Mouse (Mus musculus) intestine, embryonic 16.5 days (tissue): ENCODE measurements around the gene Stat4. TPM values are rescaled to one million over a fixed set of nuclear protein-coding genes. Genes with fewer than 3 reads are reported as not detected.
A peak's percentile ranks its signal among the peaks of the same experiment; 100 is the strongest.

Experiments
- ATAC-seq: fragments of 200-750 bp; cut with Nextera tagmentation; 2 replicates; pipeline ENCODE4 v1.8.0; 2017; ENCODE audit warnings: moderate TSS enrichment, moderate library complexity
- H3K27ac ChIP-seq: fragments of 300-500 bp; sonication (generic); 2 replicates; pipeline ENCODE4 v1.5.1; 2014; ENCODE audit warnings: mild to moderate bottlenecking, low read length
- H3K27me3 ChIP-seq: fragments of 300-500 bp; sonication (generic); replicated peaks from 2 replicates; pipeline ENCODE4 v1.6.1; 2014; ENCODE audit warnings: low read length, control low read depth, mixed read lengths; ENCODE audit not compliant: control insufficient read depth, insufficient read depth
- H3K36me3 ChIP-seq: fragments of 300-500 bp; sonication (generic); 2 replicates; pipeline ENCODE4 v1.6.1; 2014; ENCODE audit warnings: low read length, control low read depth; ENCODE audit not compliant: control insufficient read depth, insufficient read depth
- H3K4me1 ChIP-seq: fragments of 300-500 bp; sonication (generic); 2 replicates; pipeline ENCODE4 v1.6.1; 2014; ENCODE audit warnings: low read length, control low read depth, mixed read lengths; ENCODE audit not compliant: control insufficient read depth, insufficient read depth
- H3K4me2 ChIP-seq: fragments of 300-500 bp; sonication (generic); 2 replicates; pipeline ENCODE4 v1.6.1; 2014; ENCODE audit warnings: low read depth, low read length, control low read depth
- H3K4me3 ChIP-seq: fragments of 300-500 bp; sonication (generic); 2 replicates; pipeline ENCODE4 v1.5.1; 2014; ENCODE audit warnings: mild to moderate bottlenecking, low read length
- H3K9ac ChIP-seq: fragments of 300-500 bp; sonication (generic); 2 replicates; pipeline ENCODE4 v1.6.1; 2014; ENCODE audit warnings: low read depth, low read length
- H3K9me3 ChIP-seq: fragments of 300-500 bp; sonication (generic); 2 replicates; pipeline ENCODE4 v1.6.1; 2016; ENCODE audit warnings: low read length, control low read depth; ENCODE audit not compliant: control insufficient read depth
- WGBS: fragments of 180-500 bp; shearing (Covaris S2); extraction: QIAGEN DNeasy Blood & Tissue Kit; methylation state at CpG from one replicate; pipeline ENCODE4 v1.1.7; 2014; 5-methylcytosine and 5-hydroxymethylcytosine counted together
- polyA plus RNA-seq: library from polyadenylated mRNA; unstranded; fragments of >200 nt; fragmentation: Nextera tagmentation; extraction: Ambion mirVana; gene quantifications from 2 replicates; pipeline ENCODE4 v1.2.1, GENCODE M21; 2015

The Stat4 gene
- polyA plus RNA-seq, 1 experiment from 2014 or later, result 1.5 TPM

DNA sequence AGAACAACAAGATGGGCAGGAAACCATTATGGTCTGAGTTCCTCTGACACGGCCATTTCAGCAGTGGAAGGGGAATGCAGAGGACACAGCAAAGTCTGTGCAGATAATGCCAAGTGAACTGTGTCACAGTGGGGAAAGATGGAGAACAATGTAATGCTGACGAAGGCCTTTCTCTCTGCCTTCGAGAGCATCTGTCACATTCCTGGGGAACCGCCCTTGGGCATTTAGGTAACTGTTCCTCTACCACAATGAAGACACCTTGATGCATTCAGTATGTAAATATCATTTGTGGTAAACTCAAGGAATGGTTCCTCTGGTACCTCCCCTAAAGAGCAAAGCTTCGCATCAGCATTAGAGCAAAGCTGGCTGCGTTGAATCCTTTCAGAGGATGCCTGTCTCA, 140.4 kb downstream of the Stat4 start:
- WGBS, result 92% methylated on average over 6 of the region's 6 CpGs
- Histone ChIP-seq H3K27me3 (no peaks in the 10 kb centered on the region), H3K27ac (no peak overlapping the region), H3K9me3 (no peaks in the 10 kb centered on the region), H3K4me1 (no peaks in the 10 kb centered on the region), H3K4me2 (no peak overlapping the region), H3K36me3 (peaks cover 8% of the 10 kb centered on the region; the same call in 1 of the 2 replicates), H3K9ac (no peak overlapping the region), H3K4me3 (no peak overlapping the region)
- ATAC-seq, result no peak

DNA sequence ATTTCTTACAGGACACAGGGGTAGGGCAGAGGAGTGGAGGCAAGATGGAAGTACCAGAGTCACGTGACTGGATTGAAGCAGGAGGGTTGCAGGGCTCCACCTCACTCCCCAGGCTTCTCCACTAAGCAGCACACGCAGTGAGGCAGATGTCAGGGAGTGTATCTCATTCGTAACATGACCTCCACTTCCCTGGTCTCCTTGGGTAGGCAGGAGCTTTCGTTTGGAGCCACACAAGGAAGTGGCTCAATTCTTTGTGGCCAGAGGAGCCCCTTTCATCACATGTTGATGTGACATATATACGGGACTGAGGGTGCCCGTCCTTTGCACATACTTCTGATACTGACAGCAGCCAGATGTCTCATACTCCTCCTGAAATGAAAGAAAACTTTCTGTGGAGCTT, 142.8 kb downstream of the Stat4 start:
- Histone ChIP-seq H3K4me1 (no peaks in the 10 kb centered on the region), H3K4me3 (no peak overlapping the region), H3K27ac (no peak overlapping the region), H3K9me3 (no peaks in the 10 kb centered on the region), H3K9ac (no peak overlapping the region), H3K4me2 (no peak overlapping the region), H3K27me3 (no peaks in the 10 kb centered on the region), H3K36me3 (peaks cover 8% of the 10 kb centered on the region; the same call in 1 of the 2 replicates)
- ATAC-seq, result no peak
- 63% methylated on average over 6 of the region's 6 CpGs for WGBS

DNA sequence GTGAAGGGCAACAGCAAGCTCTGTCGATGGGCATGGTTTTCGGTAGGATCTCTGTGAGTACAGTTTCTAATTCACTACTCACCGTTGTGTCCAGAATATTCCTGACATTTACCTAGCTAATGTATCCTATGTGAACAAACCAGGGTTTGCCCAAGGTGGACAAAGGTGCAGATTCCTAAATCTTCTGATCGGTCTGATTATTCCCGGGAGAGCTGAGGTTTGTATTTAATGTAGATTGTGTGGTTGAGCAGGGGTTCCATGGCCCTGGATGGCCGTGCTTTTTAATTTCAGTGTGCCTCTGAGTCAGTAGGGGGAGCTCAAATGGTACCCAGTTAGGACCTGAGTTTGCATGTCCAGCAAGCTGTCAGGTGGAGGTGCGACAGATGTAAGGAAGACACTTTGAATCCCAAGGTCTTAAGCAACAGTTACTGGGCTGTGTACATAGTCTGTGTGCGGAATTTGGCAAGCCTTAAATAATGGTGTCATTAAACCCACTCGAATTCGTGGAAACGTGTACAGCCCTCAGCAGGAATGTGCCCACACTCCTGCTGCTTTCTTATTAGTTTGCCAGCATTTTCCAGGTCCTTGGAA, 144.9 kb downstream of the Stat4 start:
- WGBS, result 79% methylated on average over 11 of the region's 11 CpGs
- Histone ChIP-seq H3K27ac (no peak overlapping the region), H3K4me2 (no peak overlapping the region), H3K27me3 (no peaks in the 10 kb centered on the region), H3K36me3 (peaks cover under 1% of the 10 kb centered on the region; the same call in 1 of the 2 replicates), H3K9ac (no peak overlapping the region), H3K4me3 (no peak overlapping the region), H3K4me1 (no peaks in the 10 kb centered on the region), H3K9me3 (no peaks in the 10 kb centered on the region)
- no peak for ATAC-seq

DNA sequence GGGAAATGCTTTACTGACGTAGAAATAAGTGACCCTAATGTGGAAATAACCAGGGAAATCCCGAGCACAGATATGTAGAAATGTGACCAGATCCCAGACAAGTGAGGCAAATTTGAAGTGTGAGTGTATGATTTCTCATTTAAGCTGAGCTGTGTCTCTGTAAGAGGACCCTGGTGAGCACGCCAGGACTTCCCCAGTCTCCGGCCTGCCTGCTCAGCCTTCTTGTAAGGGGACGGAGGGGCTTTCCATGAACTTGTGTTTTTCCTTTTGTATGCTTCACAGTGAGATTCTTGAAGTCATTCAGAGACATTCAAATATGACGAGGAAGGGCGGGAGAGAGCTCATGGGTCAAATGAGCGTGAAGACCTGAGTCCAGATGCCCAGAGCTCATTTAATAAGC, 146.3 kb downstream of the Stat4 start:
- H3K4me2 ChIP-seq, result no peak overlapping the region
- H3K9ac ChIP-seq, result no peak overlapping the region
- H3K36me3 ChIP-seq, result 0 out of 2 replicates have a peak, but pooled peaks cover 3% of the 10 kb centered on the region
- H3K9me3 ChIP-seq, result no peaks in the 10 kb centered on the region
- no peak for ATAC-seq
- no peak overlapping the region for H3K4me3 ChIP-seq
- no peak overlapping the region for H3K27ac ChIP-seq
- WGBS, result 90% methylated on average over 8 of the region's 8 CpGs
- H3K27me3 ChIP-seq, result no peaks in the 10 kb centered on the region
- no peaks in the 10 kb centered on the region for H3K4me1 ChIP-seq

DNA sequence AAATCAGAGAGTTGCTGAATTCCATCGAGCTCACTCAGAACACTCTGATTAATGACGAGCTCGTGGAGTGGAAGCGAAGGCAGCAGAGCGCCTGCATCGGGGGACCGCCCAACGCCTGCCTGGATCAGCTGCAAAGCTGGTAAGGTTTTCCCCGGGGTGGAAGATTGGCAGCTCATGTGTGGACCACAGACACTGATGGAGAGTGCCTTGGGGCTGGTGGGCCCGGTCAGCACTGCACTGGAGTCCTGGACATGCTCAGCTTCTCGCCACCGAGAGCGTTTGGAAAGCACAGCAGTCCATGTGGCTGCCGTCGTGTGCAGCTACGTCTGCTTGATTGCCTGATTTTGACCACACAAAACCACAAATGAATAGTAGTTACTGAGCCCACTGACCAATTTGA, 150.3 kb downstream of the Stat4 start:
- H3K36me3 ChIP-seq, result 0 out of 2 replicates have a peak, but pooled peaks cover 3% of the 10 kb centered on the region
- H3K4me3 ChIP-seq, result no peak overlapping the region
- H3K9ac ChIP-seq, result no peak overlapping the region
- no peaks in the 10 kb centered on the region for H3K27me3 ChIP-seq
- no peak overlapping the region for H3K27ac ChIP-seq
- 0 out of 2 replicates have a peak, but pooled peaks cover 5% of the 10 kb centered on the region for H3K4me1 ChIP-seq
- no peak for ATAC-seq
- WGBS, result 78% methylated on average over 16 of the region's 16 CpGs
- no peak overlapping the region for H3K4me2 ChIP-seq
- H3K9me3 ChIP-seq, result no peaks in the 10 kb centered on the region

DNA sequence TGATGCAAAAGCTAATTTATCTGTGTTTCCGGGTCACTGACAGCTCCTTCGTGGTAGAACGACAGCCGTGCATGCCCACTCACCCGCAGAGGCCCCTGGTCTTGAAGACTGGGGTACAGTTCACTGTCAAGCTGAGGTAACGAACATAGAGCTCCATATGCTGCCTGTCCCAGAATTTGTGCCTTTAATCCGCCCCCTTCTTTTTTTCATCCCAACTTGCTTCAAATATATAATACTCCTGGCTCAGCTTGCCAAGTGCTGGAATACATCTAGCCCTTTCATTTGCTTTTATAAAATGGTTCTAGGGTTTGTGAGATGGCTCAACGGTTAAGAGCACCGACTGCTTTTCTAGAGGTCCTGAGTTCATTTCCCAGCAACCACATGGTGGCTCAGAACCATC, 153.6 kb downstream of the Stat4 start:
- no peak overlapping the region for H3K4me2 ChIP-seq
- WGBS, result 83% methylated on average over 9 of the region's 9 CpGs

DNA sequence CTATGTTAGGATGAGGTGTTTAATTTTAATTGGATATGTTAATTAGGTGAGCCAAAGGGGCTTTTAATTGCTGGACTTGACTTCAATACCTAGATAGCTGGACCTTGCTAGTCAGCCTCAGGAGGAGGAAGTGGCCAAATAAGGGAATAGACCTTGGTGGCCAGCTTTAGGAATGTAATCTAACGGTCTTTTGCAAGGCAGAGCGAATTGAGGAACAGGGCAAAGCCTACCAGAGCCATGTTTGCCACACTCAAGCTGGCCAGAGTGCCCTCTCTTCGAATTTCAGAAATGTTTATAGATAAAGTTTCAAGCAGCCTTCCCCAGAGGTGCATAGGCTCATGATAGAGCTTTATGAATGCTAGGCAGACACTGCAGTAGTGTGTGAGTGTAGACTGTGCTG, 154.5 kb downstream of the Stat4 start:
- peaks cover 7% of the 10 kb centered on the region; the same call in 1 of the 2 replicates for H3K4me1 ChIP-seq
- H3K9me3 ChIP-seq, result no peaks in the 10 kb centered on the region
- no peak overlapping the region for H3K9ac ChIP-seq
- peaks cover 6% of the 10 kb centered on the region; the same call in 1 of the 2 replicates for H3K36me3 ChIP-seq
- no peak for ATAC-seq
- H3K27me3 ChIP-seq, result no peaks in the 10 kb centered on the region
- no peak overlapping the region for H3K4me2 ChIP-seq
- WGBS, result 60% methylated on average over 3 of the region's 3 CpGs
- H3K27ac ChIP-seq, result no peak overlapping the region
- no peak overlapping the region for H3K4me3 ChIP-seq

More for the DNA sequence above, 153.6 kb downstream of the Stat4 start:
- H3K4me1 ChIP-seq, result peaks cover 7% of the 10 kb centered on the region; the same call in 1 of the 2 replicates
- no peak for ATAC-seq
- no peak overlapping the region for H3K4me3 ChIP-seq
- no peak overlapping the region for H3K9ac ChIP-seq
- no peak overlapping the region for H3K27ac ChIP-seq
- no peaks in the 10 kb centered on the region for H3K9me3 ChIP-seq
- H3K36me3 ChIP-seq, result peaks cover 6% of the 10 kb centered on the region; the same call in 1 of the 2 replicates
- no peaks in the 10 kb centered on the region for H3K27me3 ChIP-seq

DNA sequence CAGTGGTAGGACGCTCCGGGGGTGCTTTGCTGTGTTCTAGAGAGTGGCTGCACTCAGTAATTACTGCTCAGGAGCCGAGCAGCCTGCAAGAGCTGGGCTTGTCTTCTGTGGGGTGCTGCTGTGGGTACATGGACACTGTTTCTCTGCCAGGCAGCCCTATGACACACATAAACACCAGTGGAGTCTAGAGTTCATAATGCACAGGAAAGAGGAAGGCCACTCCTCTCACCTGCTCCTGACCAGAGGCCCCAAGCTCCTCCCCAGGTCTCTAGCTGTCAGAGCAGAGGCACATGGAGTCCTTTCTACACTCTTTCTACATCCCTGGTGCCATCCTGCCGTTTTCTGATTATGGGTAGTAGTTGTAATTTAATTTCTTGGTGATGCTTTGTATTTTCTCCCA, 155.2 kb downstream of the Stat4 start:
- Histone ChIP-seq H3K27me3 (no peaks in the 10 kb centered on the region), H3K4me1 (peaks cover 7% of the 10 kb centered on the region; the same call in 1 of the 2 replicates), H3K36me3 (peaks cover 5% of the 10 kb centered on the region; the same call in 1 of the 2 replicates), H3K9me3 (no peaks in the 10 kb centered on the region), H3K4me2 (no peak overlapping the region), H3K9ac (no peak overlapping the region), H3K4me3 (no peak overlapping the region), H3K27ac (no peak overlapping the region)
- WGBS, result 76% methylated on average over 4 of the region's 4 CpGs
- ATAC-seq, result peak; percentile 63

DNA sequence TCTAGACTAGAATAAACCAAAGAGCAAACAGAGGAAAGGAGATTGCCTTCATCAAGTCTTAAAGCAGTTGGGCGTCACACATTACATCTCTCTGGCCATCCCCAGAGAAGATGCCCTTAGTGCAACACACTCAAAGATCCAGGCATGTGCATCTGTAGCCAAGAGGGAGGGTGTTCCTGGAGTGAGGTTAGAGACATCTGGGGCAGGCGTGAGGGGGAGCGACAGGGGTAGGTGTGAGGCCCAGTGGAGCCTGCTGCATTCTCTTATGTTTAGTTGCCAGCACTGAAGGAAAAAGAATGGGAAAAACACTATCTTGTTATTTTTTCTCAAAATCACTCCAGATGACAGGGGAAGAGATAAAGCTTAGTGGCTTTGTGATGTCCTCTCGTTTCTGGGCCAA, 156.2 kb downstream of the Stat4 start:
- H3K9me3 ChIP-seq, result no peaks in the 10 kb centered on the region
- H3K4me1 ChIP-seq, result peaks cover 7% of the 10 kb centered on the region; the same call in 1 of the 2 replicates
- H3K36me3 ChIP-seq, result peaks cover 3% of the 10 kb centered on the region; the same call in 1 of the 2 replicates
- WGBS, result 85% methylated on average over 4 of the region's 4 CpGs
- H3K4me3 ChIP-seq, result no peak overlapping the region
- no peaks in the 10 kb centered on the region for H3K27me3 ChIP-seq
- no peak for ATAC-seq
- no peak overlapping the region for H3K4me2 ChIP-seq
- H3K9ac ChIP-seq, result no peak overlapping the region
- H3K27ac ChIP-seq, result no peak overlapping the region
